Comparison of ENCODE assay signal across 20 mouse cellular contexts in the genomic region with DNA sequence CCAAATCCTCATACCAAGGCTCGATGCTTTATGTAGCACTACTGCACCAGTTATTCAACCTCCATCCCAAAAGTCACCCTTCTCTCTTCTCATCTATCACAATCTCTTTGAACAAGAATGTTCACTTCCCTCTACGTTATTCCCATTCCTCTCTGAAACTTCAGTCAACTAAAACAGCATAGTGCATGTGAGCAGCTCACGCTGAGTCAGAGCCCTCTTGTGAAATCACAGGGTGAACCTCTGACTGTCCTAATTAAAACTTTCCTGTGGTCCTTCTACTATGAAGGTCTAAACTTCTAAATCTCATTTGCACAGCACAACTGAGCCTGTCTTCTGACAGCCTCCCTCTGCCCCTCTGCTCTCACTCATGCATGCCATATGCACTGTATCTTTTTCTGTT. TPM values are rescaled to one million over a fixed set of nuclear protein-coding genes. Genes with fewer than 3 reads are reported as not detected.
DNase-seq lines count a peak whose midpoint lies in the region; ATAC-seq lines count a peak whose summit lies in the region.
"Had no signal": no experiment of that assay in that cellular context is flagged by ENCODE, and none has a peak within 500 bp of the region (broad histone marks: within the 10 kb centered on the region; RNA-seq: fewer than 3 reads in every experiment).

No protein-coding gene starts in this region.

- ATAC-seq in megakaryocyte progenitor cell, adult 5-6 weeks (replicated peaks; ENCODE audit: poor library complexity) = peak; percentile 50
- ATAC-seq: activated CD4-positive, CD25-positive, alpha-beta regulatory T cell, adult 4 months; forebrain, embryonic 13.5 days; forebrain, embryonic 16.5 days; hindbrain, embryonic 16.5 days; intestine, embryonic 15.5 days had no signal

- DNase-seq in 416B (ENCODE audit: low read depth) = peak; percentile 69
- peak; percentile 4 for DNase-seq in adrenal gland, postnatal 10 days
- DNase-seq in adrenal gland, postnatal 36 days = peak; percentile 23 to 47
- DNase-seq in left cerebral cortex, adult 11 months (ENCODE audit: low spot score) = no peak
- DNase-seq in right cerebral cortex, adult 18-20 months = no peak
- DNase-seq: cerebellum, adult 11 months; cerebellum, adult 8-10 months; cerebellum, postnatal 14 days; gastrocnemius, postnatal 10 days; gastrocnemius, postnatal 36 days; heart, adult 11 months; heart, postnatal 10 days; heart, postnatal 36 days; kidney, adult 11 months had no signal

RNA-seq across cellular contexts. Expression of a gene that starts 30.5 kb away (rescaled TPM):
- total RNA-seq in adrenal gland, postnatal 10 days (2021) = 10 to 100 TPM in 1 of 2 experiments, 1 to 10 TPM in 1; 8.9 to 13.0 TPM
- total RNA-seq in adrenal gland, postnatal 36 days (2021) = 1 to 10 TPM; 2.7 to 5.6 TPM
- total RNA-seq in megakaryocyte progenitor cell, adult 5-6 weeks (2015) = 14.7 and 18.0 TPM in 2 replicates
- 8.6 and 10.8 TPM in 2 replicates for total RNA-seq in megakaryocyte progenitor cell, adult 5-6 weeks (2017)

Comparison
In these comparisons a context has a peak if more than half of its experiments do, and no peak if none do; other contexts are left out.
1. DNase-seq: peak in 416B (single experiment), adrenal gland, postnatal 10 days (single experiment) and adrenal gland, postnatal 36 days (2 of 2); none in left cerebral cortex, adult 11 months (single experiment) and right cerebral cortex, adult 18-20 months (single experiment).